Mouse (Mus musculus) CH12.LX (cell line): ENCODE results near the gene Meis2. TPM values are rescaled to one million over a fixed set of nuclear protein-coding genes. Genes with fewer than 3 reads are reported as not detected.

ENCODE experiments used
- DNase-seq: peaks from one replicate; pipeline ENCODE4 v3.0.0-alpha.2; 2013; ENCODE audit errors: extremely low read depth
- H3K27ac ChIP-seq: 2 replicates; pipeline ENCODE4 v1.5.1; 2012; ENCODE audit warnings: low read depth, mild to moderate bottlenecking, control low read depth, moderate library complexity; ENCODE audit not compliant: insufficient read depth
- H3K27me3 ChIP-seq: replicated peaks from 2 replicates; pipeline ENCODE3; 2012; ENCODE audit warnings: inconsistent platforms
- H3K36me3 ChIP-seq, 2 experiments: replicated peaks in 1 of 2; 2 replicates each; pipeline versions ENCODE3 to v1.6.1; 2012; ENCODE audit warnings: inconsistent platforms in 1 of 2, low read length in 1 of 2, mild to moderate bottlenecking in 1 of 2, mixed read lengths in 1 of 2, moderate library complexity in 1 of 2; ENCODE audit not compliant: control insufficient read depth in 1 of 2, insufficient read depth in 1 of 2
- H3K4me1 ChIP-seq, 2 experiments: 2 replicates each; pipeline ENCODE4 v1.6.1; 2012; ENCODE audit warnings: inconsistent platforms in 1 of 2, moderate library complexity in 1 of 2; ENCODE audit not compliant: insufficient read depth in 2 of 2, control insufficient read depth in 1 of 2
- H3K4me2 ChIP-seq: 2 replicates; pipeline ENCODE4 v1.6.1; 2012; ENCODE audit warnings: low read depth, mild to moderate bottlenecking, control low read depth; ENCODE audit not compliant: poor library complexity, insufficient read depth, severe bottlenecking
- H3K4me3 ChIP-seq, 3 experiments: fragments of 150-350 bp in 1 of 3; sonication (generic) in 1 of 3; replicated peaks in 1 of 3; 2 replicates each; pipeline versions ENCODE3 to v1.5.1; 2011 to 2012; ENCODE audit warnings: low read depth in 2 of 3, low read length in 2 of 3, mild to moderate bottlenecking in 2 of 3, moderate library complexity in 2 of 3, control low read depth in 1 of 3, improper control_type of control experiment in 1 of 3, inconsistent platforms in 1 of 3, mixed read lengths in 1 of 3; ENCODE audit not compliant: poor library complexity in 1 of 3
- H3K79me2 ChIP-seq: replicated peaks from 2 replicates; pipeline ENCODE4 v1.6.1; 2012; ENCODE audit warnings: mild to moderate bottlenecking, moderate library complexity; ENCODE audit not compliant: control insufficient read depth, poor library complexity, insufficient read depth, severe bottlenecking; ENCODE audit errors: extremely low read depth
- H3K9ac ChIP-seq: 2 replicates; pipeline ENCODE4 v1.6.1; 2012; ENCODE audit warnings: low read depth, mild to moderate bottlenecking, control low read depth, moderate library complexity; ENCODE audit not compliant: insufficient read depth
- H3K9me3 ChIP-seq: replicated peaks from 2 replicates; pipeline ENCODE3; 2012; ENCODE audit warnings: low read length, inconsistent platforms, mixed read lengths
- BHLHE40 ChIP-seq: IDR thresholded peaks from 2 replicates; pipeline ENCODE4 v1.6.1; 2011; ENCODE audit warnings: mild to moderate bottlenecking, low read depth, low read length, improper control_type of control experiment
- CHD1 ChIP-seq: IDR thresholded peaks from 2 replicates; pipeline ENCODE4 v1.6.1; 2012; ENCODE audit warnings: low read depth, low read length, improper control_type of control experiment, inconsistent platforms
- CHD2 ChIP-seq: IDR thresholded peaks from 2 replicates; pipeline ENCODE4 v1.6.1; 2011; ENCODE audit warnings: low read length, improper control_type of control experiment
- ELF1 ChIP-seq: IDR thresholded peaks from 2 replicates; pipeline ENCODE4 v1.6.1; 2014; ENCODE audit warnings: low read depth, mild to moderate bottlenecking, inconsistent platforms, low read length, improper control_type of control experiment
- EP300 ChIP-seq: IDR thresholded peaks from 2 replicates; pipeline ENCODE4 v1.6.1; 2011; ENCODE audit warnings: low read length, improper control_type of control experiment
- ETS1 ChIP-seq: conservative IDR thresholded peaks from 2 replicates; pipeline ENCODE4 v1.6.1; 2012; ENCODE audit warnings: low read depth, mild to moderate bottlenecking, inconsistent platforms, low read length, improper control_type of control experiment, moderate library complexity
- GABPA ChIP-seq: IDR thresholded peaks from 2 replicates; pipeline ENCODE4 v1.6.1; 2012; ENCODE audit warnings: low read depth, low read length, improper control_type of control experiment, inconsistent platforms; ENCODE audit not compliant: insufficient replicate concordance
- HCFC1 ChIP-seq: IDR thresholded peaks from 2 replicates; pipeline ENCODE4 v1.6.1; 2012; ENCODE audit warnings: low read depth, mild to moderate bottlenecking, inconsistent platforms, low read length, improper control_type of control experiment
- JUN ChIP-seq: IDR thresholded peaks from 2 replicates; pipeline ENCODE4 v1.6.1; 2011; ENCODE audit warnings: low read depth, mild to moderate bottlenecking, low read length, improper control_type of control experiment, moderate library complexity; ENCODE audit not compliant: insufficient read depth
- JUND ChIP-seq: conservative IDR thresholded peaks from 2 replicates; pipeline ENCODE4 v1.6.1; 2011; ENCODE audit warnings: low read depth, low read length, improper control_type of control experiment
- MAFK ChIP-seq: IDR thresholded peaks from 2 replicates; pipeline ENCODE4 v1.6.1; 2011; ENCODE audit warnings: low read length, improper control_type of control experiment; ENCODE audit not compliant: insufficient replicate concordance
- MAZ ChIP-seq: IDR thresholded peaks from 2 replicates; pipeline ENCODE4 v1.6.1; 2012; ENCODE audit warnings: low read depth, mild to moderate bottlenecking, inconsistent platforms, low read length, improper control_type of control experiment, moderate library complexity
- MXI1 ChIP-seq: IDR thresholded peaks from 2 replicates; pipeline ENCODE4 v1.6.1; 2011; ENCODE audit warnings: mild to moderate bottlenecking, low read depth, low read length, improper control_type of control experiment
- NELFE ChIP-seq: IDR thresholded peaks from 2 replicates; pipeline ENCODE4 v1.6.1; 2011; ENCODE audit warnings: low read depth, low read length, improper control_type of control experiment
- POLR2A ChIP-seq: IDR thresholded peaks from 2 replicates; pipeline ENCODE4 v1.6.1; 2011; ENCODE audit warnings: low read depth, mild to moderate bottlenecking, improper control_type of control experiment, low read length
- SMC3 ChIP-seq: IDR thresholded peaks from 2 replicates; pipeline ENCODE4 v1.6.1; 2011; ENCODE audit warnings: low read depth, low read length, improper control_type of control experiment
- TBP ChIP-seq: conservative IDR thresholded peaks from 2 replicates; pipeline ENCODE4 v1.6.1; 2011; ENCODE audit warnings: low read depth, low read length, improper control_type of control experiment
- TCF12 ChIP-seq: IDR thresholded peaks from 2 replicates; pipeline ENCODE4 v1.6.1; 2014; ENCODE audit warnings: low read depth, mild to moderate bottlenecking, inconsistent platforms, low read length, improper control_type of control experiment
- ZC3H11A ChIP-seq: IDR thresholded peaks from 2 replicates; pipeline ENCODE4 v1.6.1; 2012; ENCODE audit warnings: low read depth, mild to moderate bottlenecking, inconsistent platforms, low read length, improper control_type of control experiment
- ZKSCAN1 ChIP-seq: IDR thresholded peaks from 2 replicates; pipeline ENCODE4 v1.6.1; 2012; ENCODE audit warnings: low read depth, inconsistent platforms, low read length, improper control_type of control experiment, borderline replicate concordance
- ZMIZ1 ChIP-seq: IDR thresholded peaks from 2 replicates; pipeline ENCODE4 v1.6.1; 2012; ENCODE audit warnings: low read depth, mild to moderate bottlenecking, inconsistent platforms, low read length, improper control_type of control experiment
- ZNF384 ChIP-seq: IDR thresholded peaks from 2 replicates; pipeline ENCODE4 v1.6.1; 2012; ENCODE audit warnings: low read depth, low read length, improper control_type of control experiment, inconsistent platforms
- dilution Hi-C: fragments of 300-500 bp; cut with MboI; formaldehyde crosslinking; loops from 2 replicates; pipeline ENCODE4 v1.14.3; 2020; ENCODE audit warnings: low sequenced_read_pairs; ENCODE audit not compliant: extremely low pct_unique_long_range_greater_than_20kb, extremely low pct_ligation_motif_present
- in situ Hi-C: fragments of 300-500 bp; cut with MboI; formaldehyde crosslinking; loops from 3 replicates; pipeline ENCODE4 v1.14.3; 2019; ENCODE audit warnings: low sequenced_read_pairs, low pct_ligation_motif_present, low pct_unique_long_range_greater_than_20kb, mixed read lengths
- polyA plus RNA-seq: library from polyadenylated mRNA; unstranded; fragments of >175 nt; gene quantifications from 2 replicates; pipeline ENCODE4 v1.2.1, GENCODE M21; 2012; ENCODE audit warnings: low read depth; ENCODE audit not compliant: insufficient read length
- total RNA-seq, 2 experiments: library from RNA; depleted of rRNA; stranded (reverse); fragments of 300-350 nt in 1 of 2; fragments of >200 nt in 1 of 2; gene quantifications; 2 replicates each; pipeline ENCODE4 v1.2.3; 2012 to 2014

Meis2 gene
- total and polyA plus RNA-seq, 3 experiments, result not detected

DNA sequence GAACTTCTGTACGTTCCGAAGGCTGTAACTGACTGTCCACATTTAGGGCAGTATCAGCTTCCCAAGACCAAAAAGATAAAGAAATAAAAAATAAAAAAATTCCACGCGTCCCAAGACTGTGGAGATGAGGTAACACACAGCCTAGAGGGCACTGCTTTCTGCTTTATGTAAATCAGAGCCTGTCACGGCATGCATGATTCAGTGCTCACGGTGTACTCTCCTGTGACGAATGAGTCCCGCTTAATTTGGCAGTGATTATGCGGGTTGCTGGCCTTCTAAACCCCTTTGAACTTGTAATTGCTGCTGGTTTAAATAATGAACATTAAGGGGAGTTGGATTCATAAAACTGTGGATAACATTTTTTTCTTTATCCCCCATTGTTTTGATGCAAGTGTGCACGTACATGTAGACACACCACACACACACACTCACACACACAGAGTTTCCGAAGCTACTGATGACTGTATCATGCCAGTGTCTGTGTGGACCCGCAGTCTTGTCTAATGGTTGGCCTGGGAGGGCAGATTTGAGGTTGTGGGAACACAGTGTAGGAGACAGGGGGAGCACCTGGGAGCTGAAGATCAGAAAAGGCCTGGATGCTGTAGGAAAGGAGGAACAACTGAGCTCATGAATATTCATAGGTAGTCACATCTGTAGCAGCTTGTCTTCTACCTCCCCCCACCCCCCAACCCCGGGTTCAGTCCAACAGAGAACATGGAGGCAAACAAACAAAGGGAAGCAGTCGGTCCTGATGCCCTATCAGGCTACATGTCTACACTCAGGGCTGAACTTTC lies 85.8 kb downstream of the Meis2 start:
- H3K4me3 ChIP-seq, result no peak overlapping the region
- H3K27me3 ChIP-seq, result no peaks in the 10 kb centered on the region
- no peak overlapping the region for H3K27ac ChIP-seq
- no peak overlapping the region for H3K9ac ChIP-seq
- no peaks in the 10 kb centered on the region for H3K79me2 ChIP-seq
- TF ChIP-seq TCF12, result no peak
- TF ChIP-seq BHLHE40, result no peak
- TF ChIP-seq ZMIZ1, result no peak
- no peak for TF ChIP-seq ETS1
- no peak for TF ChIP-seq EP300
- TF ChIP-seq MAFK, result no peak
- no peak for TF ChIP-seq TBP
- TF ChIP-seq JUN, result no peak
- no peak for TF ChIP-seq HCFC1
- TF ChIP-seq CHD1, result no peak
- no peak for TF ChIP-seq ZC3H11A
- no peak for TF ChIP-seq MXI1
- TF ChIP-seq SMC3, result no peak
- TF ChIP-seq CHD2, result no peak
- TF ChIP-seq ELF1, result no peak
- TF ChIP-seq GABPA, result no peak
- TF ChIP-seq NELFE, result no peak
- no peak for TF ChIP-seq JUND
- TF ChIP-seq, all 38 proteins: peak for 0
- Histone ChIP-seq H3K4me2 (no peak overlapping the region), H3K4me1 (peaks cover 0 to 20% of the 10 kb centered on the region in 2 experiments; a peak in 2 of 4 replicates), H3K9me3 (no peaks in the 10 kb centered on the region), H3K36me3 (no peaks in the 10 kb centered on the region)
- in situ Hi-C loops, result no loop called here
- dilution Hi-C loops, result no loop called here
- peak; percentile 17 for DNase-seq

DNA sequence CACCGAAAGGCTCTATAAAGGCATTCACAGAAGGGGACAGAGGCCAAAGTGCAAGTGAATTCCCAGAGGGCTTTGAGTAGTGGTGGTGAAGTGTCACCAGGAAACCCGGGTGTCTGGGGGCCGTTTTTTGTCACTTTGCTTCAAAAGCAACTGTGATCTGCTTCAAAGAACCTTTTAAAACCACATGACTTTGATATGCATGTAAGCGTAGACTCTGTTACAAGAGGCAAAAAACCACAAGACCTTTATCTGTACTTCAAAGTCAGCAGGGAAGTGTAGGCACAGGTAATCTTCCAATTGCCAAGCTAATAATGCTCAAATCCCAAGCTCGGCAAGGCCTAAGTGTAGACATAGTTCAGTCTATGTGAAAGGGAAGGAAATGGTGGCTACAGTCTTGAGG lies 87.0 kb downstream of the Meis2 start:
- DNase-seq, result no peak
- no peak for TF ChIP-seq JUND
- TF ChIP-seq NELFE, result no peak
- no peak for TF ChIP-seq POLR2A
- TF ChIP-seq ZNF384, result no peak
- TF ChIP-seq HCFC1, result no peak
- no peak for TF ChIP-seq ZKSCAN1
- TF ChIP-seq MAZ, result no peak
- no peak for TF ChIP-seq ELF1
- Histone ChIP-seq H3K9me3 (no peaks in the 10 kb centered on the region), H3K36me3 (no peaks in the 10 kb centered on the region), H3K4me3 (no peak overlapping the region), H3K9ac (no peak overlapping the region), H3K79me2 (no peaks in the 10 kb centered on the region), H3K4me2 (no peak overlapping the region), H3K27me3 (no peaks in the 10 kb centered on the region), H3K4me1 (peaks cover 0 to 20% of the 10 kb centered on the region in 2 experiments; a peak in 2 of 4 replicates), H3K27ac (no peak overlapping the region)
- dilution Hi-C loops, result no loop called here
- in situ Hi-C loops, result no loop called here
